Mouse (Mus musculus): ENCODE data around the gene Spag9.
A peak's percentile ranks its signal among the peaks of the same experiment; 100 is the strongest.
"Not testable (repeated sequence)": the region's sequence is repeated elsewhere in the genome, so short reads cannot be mapped to it uniquely, and the experiment has no call there.

Gene Spag9

DNA sequence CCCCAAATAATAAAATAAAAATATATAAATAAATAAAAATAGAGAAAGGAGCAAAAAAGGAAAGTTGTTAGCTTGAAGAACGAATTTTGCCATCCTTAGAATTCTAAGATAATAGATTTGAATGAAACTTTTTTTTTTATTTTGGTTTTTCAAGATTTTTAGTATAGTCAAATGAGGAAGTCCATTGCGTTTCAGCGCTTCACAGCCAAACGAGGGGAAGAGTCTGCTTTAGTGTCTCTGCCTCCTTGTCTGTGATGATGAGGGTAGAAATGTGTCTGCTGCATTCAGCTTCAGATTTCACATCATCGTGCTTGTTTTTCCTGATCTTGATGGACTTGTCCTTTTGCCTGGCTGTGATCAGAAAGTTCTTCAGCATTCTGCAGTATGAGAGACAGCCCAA lies 10.6 kb upstream of the Spag9 start:
- DNase-seq (ENCODE audit: extremely low read depth, low read depth) = no peak

DNA sequence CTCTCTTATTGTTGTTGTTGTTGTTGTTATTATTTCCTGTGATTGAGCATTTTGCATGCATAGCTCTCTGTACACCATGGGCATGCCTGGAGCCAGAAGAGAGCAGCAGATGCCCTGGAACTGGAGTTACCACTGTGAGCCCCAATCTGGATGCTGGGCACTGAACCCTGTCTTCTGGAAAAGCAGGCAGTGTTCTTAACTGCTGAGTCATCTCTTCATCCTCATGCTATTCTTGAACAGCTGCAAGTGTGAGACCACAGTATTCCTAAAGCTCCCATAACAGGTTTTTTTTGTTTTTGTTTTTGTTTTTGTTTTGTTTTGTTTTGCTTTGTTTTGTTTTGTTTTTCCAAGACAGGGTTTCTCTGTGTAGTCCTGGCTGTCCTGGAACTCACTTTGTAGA lies 9.6 kb upstream of the Spag9 start:
- DNase-seq (ENCODE audit: extremely low read depth, low read depth) = no peak

- no peak for DNase-seq (ENCODE audit: extremely low read depth, low read depth)
Observed at GRCm38 (mm10) chr11:93987026-93987425, 8.9 kb upstream of the Spag9 start.

DNA sequence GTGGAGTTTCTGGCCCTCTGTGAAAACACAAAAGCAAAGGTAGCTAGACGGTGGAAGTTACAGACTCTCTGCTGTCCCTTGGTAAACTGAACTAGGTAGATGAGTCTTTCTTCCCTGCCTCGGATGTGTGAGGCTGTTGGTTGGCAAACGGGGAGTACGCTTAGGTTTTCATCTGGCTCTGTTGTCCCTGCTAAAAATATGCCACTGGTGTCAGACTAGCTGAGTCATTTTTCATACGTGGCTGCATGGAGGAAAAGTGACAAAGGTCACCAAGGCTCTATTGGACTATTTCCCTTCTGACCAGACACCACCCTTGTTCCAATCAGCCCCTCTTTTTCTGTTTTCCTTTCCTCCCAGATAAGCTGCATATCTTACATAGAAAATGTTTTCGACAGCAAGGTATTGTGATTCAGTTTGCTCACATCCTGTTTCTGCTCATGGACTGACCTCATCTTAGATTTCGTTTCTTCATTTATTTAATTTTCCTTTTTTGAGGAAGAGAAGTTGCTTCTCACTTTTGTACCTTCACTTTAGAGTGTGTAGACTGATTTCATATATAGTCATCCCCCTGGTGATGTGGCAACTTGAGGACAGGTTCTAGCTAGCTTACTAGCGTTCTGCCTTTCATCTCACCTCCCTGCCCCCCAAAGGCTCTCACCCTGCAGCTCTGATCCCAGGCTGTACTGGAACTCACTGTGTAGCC lies 8.1 kb upstream of the Spag9 start:
- DNase-seq (ENCODE audit: extremely low read depth, low read depth) = no peak

DNA sequence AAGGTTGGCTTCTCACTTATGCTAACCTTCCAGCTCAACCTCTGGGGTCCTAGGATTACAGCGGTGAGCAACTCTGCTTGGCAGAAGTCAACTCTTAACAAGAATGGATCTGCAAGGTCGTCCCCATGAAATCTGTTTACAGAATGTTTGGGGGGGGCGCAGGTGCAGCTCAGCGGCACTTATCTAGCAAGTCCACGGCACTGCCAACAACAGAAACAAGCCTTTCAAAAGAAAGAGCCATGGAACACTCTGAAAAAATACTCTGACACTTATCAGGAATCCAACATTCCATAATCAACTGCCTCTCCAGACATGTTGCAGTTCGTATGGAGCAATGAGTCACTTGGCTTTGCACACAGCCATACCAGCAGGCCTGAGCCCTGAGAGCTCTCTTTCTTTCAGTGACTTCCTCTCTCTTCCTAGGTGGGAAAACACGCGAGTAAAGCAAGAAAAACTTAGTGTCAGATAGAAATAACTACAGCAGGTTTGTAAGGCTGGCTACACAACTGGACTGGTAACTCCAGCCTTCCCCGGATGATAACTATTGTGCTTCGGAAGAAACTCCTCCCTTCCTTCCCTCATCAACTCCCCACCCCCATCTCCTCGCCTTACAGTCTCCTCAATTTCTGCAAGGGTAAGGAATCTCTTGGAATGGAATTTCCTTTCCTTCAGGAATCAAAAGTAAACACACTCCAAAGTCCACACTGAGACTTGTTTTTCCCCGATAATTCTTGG lies 7.4 kb upstream of the Spag9 start:
- no peak for DNase-seq (ENCODE audit: extremely low read depth, low read depth)

GRCm38 (mm10) chr11:93994531-93994930 lies 1.4 kb upstream of the Spag9 start:
- DNase-seq (ENCODE audit: extremely low read depth, low read depth) = no peak

DNA sequence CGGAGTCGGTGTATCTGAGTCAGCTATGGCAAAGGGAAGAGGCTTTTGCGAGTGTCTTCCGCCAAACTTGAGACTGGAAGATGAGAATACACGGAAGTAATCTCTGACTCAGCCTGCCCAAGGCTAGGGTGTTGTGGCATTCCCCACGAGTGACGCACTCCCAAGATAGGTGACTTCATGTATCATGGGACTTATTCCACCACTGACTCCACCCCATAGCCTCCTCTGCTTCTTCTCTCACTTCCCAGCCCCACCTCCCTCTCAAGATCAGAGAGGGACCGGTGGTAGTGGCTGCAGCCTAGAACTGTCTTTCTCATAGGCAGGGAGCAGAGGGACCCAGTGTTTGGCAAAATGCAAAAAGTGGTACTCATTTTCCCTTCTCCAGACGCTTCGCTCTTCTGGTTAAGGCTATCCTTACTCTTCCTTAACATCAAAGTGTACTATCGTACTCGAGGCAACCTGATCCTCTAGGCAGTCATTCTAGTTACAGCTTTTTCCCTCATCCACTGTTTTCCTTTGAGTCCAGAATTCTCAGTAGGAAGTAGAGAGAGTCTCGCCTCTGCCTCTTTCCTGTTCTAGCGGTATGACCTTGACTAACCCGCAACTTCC lies 676 bp upstream of the Spag9 start:
- peak; percentile 89 for DNase-seq (ENCODE audit: extremely low read depth, low read depth)

DNA sequence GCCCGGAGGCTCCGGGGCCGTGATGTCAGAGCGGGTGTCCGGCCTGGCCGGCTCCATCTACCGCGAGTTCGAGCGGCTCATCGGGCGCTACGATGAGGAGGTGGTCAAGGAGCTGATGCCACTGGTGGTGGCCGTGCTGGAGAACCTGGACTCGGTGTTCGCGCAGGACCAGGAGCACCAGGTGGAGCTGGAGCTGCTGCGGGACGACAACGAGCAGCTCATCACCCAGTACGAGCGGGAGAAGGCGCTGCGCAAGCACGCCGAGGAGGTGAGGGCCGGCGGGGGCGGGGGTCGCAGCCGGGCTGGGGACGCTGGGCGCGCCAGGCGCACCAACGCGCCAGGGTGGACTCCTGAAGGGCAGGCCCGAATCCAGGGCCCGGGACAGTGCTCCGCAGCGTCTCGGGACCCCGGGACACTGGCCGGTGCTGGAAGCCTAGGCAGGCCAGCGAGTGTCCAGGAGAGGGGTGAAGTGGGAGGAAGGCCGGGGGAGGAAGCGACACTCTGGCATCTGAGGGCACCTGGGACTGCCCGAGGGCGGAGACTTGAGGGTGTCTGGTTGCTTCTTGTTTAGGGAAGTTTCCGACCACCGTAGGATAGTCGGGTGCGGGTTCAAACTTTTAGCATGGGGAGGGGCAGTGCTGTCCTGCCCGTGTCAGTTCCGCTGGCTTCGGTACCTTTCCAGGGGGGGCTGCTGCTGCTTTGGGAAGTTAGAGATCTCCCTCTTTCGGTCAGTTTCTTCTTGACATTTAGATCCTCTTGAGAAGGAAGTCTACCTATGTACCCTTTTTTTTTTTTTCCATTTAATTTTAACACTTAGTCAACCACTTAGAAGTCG lies 632 bp downstream of the Spag9 start:
- peak; percentile 10 for DNase-seq (ENCODE audit: extremely low read depth, low read depth)

GRCm38 (mm10) chr11:93997141-93997775 lies 1.4 kb downstream of the Spag9 start:
- DNase-seq (ENCODE audit: extremely low read depth, low read depth) = peak; percentile 40

DNA sequence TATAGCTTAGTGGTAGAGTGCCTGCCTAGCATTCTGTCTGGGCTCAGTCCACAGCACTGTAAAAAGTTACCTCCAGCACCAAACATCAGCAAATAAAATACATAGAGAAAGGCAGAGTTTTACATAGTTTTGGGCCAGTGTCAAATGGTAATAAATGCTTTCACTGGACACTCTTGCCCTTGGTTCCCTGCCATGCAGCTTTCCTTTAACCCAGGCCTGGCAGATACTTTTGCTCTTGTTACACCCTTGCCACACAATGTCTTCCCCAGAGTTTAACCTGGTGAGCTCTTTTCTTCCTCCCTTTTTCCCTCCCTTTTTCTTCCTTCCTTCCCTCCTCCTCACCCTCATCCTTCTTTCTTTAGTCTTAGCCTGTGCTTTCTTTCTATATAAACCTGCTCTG lies 3.4 kb downstream of the Spag9 start:
- no peak for DNase-seq (ENCODE audit: extremely low read depth, low read depth)

GRCm38 (mm10) chr11:94003346-94003745 lies 7.5 kb downstream of the Spag9 start:
- no peak for DNase-seq (ENCODE audit: extremely low read depth, low read depth)

DNA sequence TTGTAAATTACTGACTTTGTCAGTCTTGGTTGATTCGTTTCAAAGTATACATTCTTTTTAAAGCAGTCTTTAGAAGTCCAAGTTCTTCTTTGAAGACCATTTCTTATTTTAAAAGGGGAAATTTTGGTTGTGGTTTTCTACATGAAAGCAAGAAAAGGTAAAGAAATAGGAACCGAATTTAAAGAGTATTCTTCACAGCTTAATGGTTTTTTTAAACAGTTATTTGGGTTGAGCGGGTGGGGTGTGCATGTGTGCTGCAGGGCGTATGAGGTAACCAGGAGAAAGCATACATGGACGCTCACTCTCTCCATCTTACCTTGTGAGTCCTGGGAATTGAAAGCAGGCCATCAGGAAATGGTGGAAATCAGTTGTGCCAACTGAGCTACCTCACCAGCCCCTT lies 23.2 kb downstream of the Spag9 start:
- no peak for DNase-seq (ENCODE audit: extremely low read depth, low read depth)

- no peak for DNase-seq (ENCODE audit: extremely low read depth, low read depth)
Observed at GRCm38 (mm10) chr11:94020403-94020802, 24.5 kb downstream of the Spag9 start.

DNA sequence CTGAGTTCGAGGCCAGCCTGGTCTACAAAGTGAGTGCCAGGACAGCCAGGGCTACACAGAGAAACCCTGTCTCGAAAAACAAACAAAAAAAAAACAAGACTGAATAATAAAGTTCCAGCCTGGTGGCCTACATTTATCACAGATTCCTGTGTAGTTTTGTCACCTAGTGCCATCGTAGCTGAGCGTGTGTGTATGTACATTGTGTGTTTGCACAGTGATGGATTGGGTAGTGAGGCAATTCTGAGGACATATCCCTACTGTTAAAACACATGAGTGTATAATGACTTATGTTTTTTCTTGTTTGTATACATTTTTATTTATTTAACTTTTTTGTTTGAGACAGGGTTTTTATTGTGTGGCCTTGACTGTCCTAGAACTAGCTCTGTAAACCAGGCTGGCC lies 30.4 kb downstream of the Spag9 start:
- DNase-seq (ENCODE audit: extremely low read depth, low read depth) = no peak

- no peak for DNase-seq (ENCODE audit: extremely low read depth, low read depth)
Observed at GRCm38 (mm10) chr11:94032084-94032483, 36.2 kb downstream of the Spag9 start.

GRCm38 (mm10) chr11:94032971-94033370 lies 37.1 kb downstream of the Spag9 start:
- no peak for DNase-seq (ENCODE audit: extremely low read depth, low read depth)

DNA sequence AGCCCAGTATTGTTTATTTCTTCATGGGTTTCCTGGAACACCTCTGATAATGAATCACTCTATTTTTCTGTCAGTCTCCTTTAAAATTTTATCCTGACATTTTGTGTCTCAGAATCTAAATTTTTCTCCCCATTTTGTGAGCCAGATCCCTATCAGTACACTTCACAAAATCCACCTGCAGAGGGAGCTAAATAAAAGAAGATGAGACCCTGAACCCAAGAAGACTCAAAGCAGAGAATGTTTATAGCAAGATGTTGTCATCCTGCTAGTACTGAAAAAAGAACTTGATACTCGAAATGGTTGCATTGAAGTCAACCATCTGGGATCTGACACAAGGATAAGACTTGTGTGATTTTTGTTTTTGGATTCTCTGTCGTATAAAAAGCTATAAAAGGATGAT lies 40.1 kb downstream of the Spag9 start:
- no peak for DNase-seq (ENCODE audit: extremely low read depth, low read depth)

DNA sequence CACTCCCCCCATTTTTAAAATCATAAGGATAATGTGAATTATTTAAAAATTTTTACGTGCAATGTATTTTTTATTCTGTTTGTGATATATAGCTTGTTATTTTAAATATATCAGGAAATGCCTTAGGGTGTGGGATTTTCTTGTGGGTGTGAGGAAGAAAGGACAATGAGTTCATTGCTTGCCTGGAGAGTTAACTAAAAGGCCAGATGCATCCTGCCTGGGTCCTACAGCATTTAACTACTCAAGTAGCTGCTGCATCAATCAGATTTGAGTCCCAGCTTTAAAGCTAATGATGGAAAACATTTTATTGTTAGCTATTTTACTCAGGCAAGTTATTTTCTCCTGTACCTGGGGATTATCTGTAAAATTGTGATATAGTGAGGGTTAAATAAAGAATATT lies 45.6 kb downstream of the Spag9 start:
- DNase-seq (ENCODE audit: extremely low read depth, low read depth) = no peak

DNA sequence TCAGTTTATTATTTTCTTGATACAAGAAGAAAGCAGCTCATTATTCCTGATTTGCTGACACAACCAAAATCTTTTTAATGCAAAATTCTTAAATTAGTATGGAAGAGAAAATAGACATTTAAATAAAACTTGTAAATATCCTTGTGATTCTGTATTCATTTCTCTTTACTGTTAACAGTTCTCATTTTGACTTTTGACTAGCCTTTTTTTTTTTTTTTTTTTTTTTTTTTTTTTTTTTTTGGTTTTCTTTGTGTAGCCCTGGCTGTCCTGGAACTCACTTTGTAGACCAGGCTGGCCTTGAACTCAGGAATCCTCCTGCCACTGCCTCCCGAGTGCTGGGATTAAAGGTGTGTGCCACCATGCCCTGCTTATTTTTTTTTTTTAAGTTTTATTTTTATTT lies 46.4 kb downstream of the Spag9 start:
- not testable (repeated sequence) for DNase-seq (ENCODE audit: extremely low read depth, low read depth)

DNA sequence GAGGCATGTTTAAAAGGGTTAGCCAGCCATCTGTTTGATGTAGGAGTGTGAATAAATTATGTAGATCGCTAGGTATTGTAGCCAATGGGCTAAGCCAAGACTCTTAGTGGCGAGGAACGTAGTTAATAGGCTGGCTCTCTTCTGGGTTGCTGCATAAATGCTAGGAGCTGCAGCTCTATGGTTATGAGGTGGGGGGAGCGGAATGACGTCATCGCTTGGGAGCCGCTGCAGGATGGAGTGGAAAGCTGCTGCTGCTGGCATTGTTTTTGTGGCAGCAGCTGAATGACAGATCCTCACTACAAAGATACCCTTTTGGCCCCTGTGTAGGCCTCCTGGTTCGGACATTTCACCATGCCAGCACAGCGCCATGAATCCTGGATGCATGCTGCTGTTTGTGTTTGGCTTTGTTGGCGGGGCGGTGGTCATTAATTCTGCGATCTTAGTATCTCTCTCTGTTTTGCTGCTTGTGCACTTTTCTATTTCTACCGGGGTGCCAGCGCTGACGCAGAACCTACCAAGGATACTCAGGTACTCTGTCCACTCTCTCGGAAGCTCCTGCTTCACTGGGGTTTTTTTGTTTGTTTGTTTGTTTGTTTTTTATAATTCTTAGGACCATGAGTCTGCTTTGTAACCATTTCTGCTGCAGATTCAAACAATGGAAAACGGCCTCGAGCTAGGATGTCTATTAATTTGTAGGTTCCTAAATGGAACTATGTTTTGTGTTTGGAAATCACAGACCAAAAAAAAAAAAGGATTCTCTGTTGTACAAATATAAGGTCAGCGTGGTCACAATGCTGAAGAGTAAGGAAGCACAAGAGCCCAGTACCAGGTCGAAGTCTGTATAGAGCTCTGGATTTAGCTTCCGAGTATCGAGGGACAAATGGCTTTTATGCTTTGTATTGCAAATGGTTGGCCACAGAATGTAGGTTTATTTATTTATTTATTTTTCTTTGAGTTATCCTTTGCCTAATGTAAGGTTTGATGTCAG lies 48.4 kb downstream of the Spag9 start:
- no peak for DNase-seq (ENCODE audit: extremely low read depth, low read depth)
